Mouse (Mus musculus): ENCODE results near the gene Slc22a3.

Gene Slc22a3

GRCm38 (mm10) chr17:12468745-12469144, 38.8 kb downstream of the Slc22a3 start:
- in situ Hi-C loops (cut with MboI, MseI), result no loop called here

GRCm38 (mm10) chr17:12467642-12468041, 39.9 kb downstream of the Slc22a3 start:
- in situ Hi-C loops (cut with MboI, MseI), result no loop called here

GRCm38 (mm10) chr17:12466501-12467000, 41.0 kb downstream of the Slc22a3 start:
- in situ Hi-C loops (cut with MboI, MseI), result no loop called here

- in situ Hi-C loops (cut with MboI, MseI), result no loop called here
Measured at GRCm38 (mm10) chr17:12461168-12461567, 46.3 kb downstream of the Slc22a3 start.

GRCm38 (mm10) chr17:12455143-12455790, 52.2 kb downstream of the Slc22a3 start:
- in situ Hi-C loops (cut with MboI, MseI), result no loop called here

GRCm38 (mm10) chr17:12453691-12454090, 53.8 kb downstream of the Slc22a3 start:
- in situ Hi-C loops (cut with MboI, MseI), result no loop called here

- in situ Hi-C loops (cut with MboI, MseI), result no loop called here
Measured at GRCm38 (mm10) chr17:12452862-12453531, 54.5 kb downstream of the Slc22a3 start.

GRCm38 (mm10) chr17:12451234-12451633, 56.3 kb downstream of the Slc22a3 start:
- in situ Hi-C loops (cut with MboI, MseI), result no loop called here

- in situ Hi-C loops (cut with MboI, MseI), result no loop called here
Measured at GRCm38 (mm10) chr17:12444561-12444960, 62.9 kb downstream of the Slc22a3 start.

- in situ Hi-C loops (cut with MboI, MseI), result no loop called here
Measured at GRCm38 (mm10) chr17:12437771-12438170, 69.7 kb downstream of the Slc22a3 start.

GRCm38 (mm10) chr17:12431707-12432106, 75.8 kb downstream of the Slc22a3 start:
- in situ Hi-C loops (cut with MboI, MseI), result no loop called here

GRCm38 (mm10) chr17:12428369-12428768, 79.1 kb downstream of the Slc22a3 start:
- in situ Hi-C loops (cut with MboI, MseI), result no loop called here

- in situ Hi-C loops (cut with MboI, MseI), result no loop called here
Measured at GRCm38 (mm10) chr17:12427156-12427555, 80.3 kb downstream of the Slc22a3 start.

GRCm38 (mm10) chr17:12422143-12422542, 85.4 kb downstream of the Slc22a3 start:
- in situ Hi-C loops (cut with MboI, MseI), result no loop called here

GRCm38 (mm10) chr17:12420886-12421574, 86.5 kb downstream of the Slc22a3 start:
- in situ Hi-C loops (cut with MboI, MseI), result no loop called here

- in situ Hi-C loops (cut with MboI, MseI), result no loop called here
Measured at GRCm38 (mm10) chr17:12419491-12420079, 87.9 kb downstream of the Slc22a3 start.

- in situ Hi-C loops (cut with MboI, MseI), result no loop called here
Measured at GRCm38 (mm10) chr17:12416250-12416895, 91.1 kb downstream of the Slc22a3 start.

GRCm38 (mm10) chr17:12415741-12416140, 91.8 kb downstream of the Slc22a3 start:
- in situ Hi-C loops (cut with MboI, MseI), result no loop called here

GRCm38 (mm10) chr17:12415031-12415735, 92.3 kb downstream of the Slc22a3 start:
- in situ Hi-C loops (cut with MboI, MseI), result no loop called here

- in situ Hi-C loops (cut with MboI, MseI), result no loop called here
Measured at GRCm38 (mm10) chr17:12412891-12413237, 94.6 kb downstream of the Slc22a3 start.
